Mouse (Mus musculus) small intestine, adult 2 months (tissue): ENCODE results near the gene Sec14l2.

ENCODE experiments used
- CTCF ChIP-seq: fragments of 200-500 bp; IDR thresholded peaks from 2 replicates; pipeline ENCODE4 v1.5.1; 2012; ENCODE audit warnings: low read depth, mild to moderate bottlenecking, control low read depth, inconsistent platforms, low read length, moderate library complexity, mixed read lengths; ENCODE audit not compliant: insufficient replicate concordance, insufficient read length; ENCODE audit errors: extremely low read depth
- POLR2A ChIP-seq: fragments of 200-500 bp; IDR thresholded peaks from 2 replicates; pipeline ENCODE4 v1.6.1; 2012; ENCODE audit warnings: low read depth, mild to moderate bottlenecking, control low read depth, inconsistent platforms, low read length, moderate library complexity

GRCm38 (mm10) chr11:4104989-4105388, 18.2 kb downstream of the Sec14l2 start:
- TF ChIP-seq CTCF: no peak
- no peak for TF ChIP-seq POLR2A
